ENCODE assay signal across 22 mouse cellular contexts in genomic region chr1:132336921-132337320, GRCm38 (mm10). TPM values are rescaled to one million over a fixed set of nuclear protein-coding genes. Genes with fewer than 3 reads are reported as not detected.
DNase-seq lines count a peak whose midpoint lies in the region; ATAC-seq and TF ChIP-seq lines count a peak whose summit lies in the region.
"Had no signal": no experiment of that assay in that cellular context is flagged by ENCODE, and none has a peak within 500 bp of the region (broad histone marks: within the 10 kb centered on the region; RNA-seq: fewer than 3 reads in every experiment).

No protein-coding gene starts in this region.

- no peaks in the 10 kb centered on the region for H3K9me3 ChIP-seq in forebrain, embryonic 11.5 days (ENCODE audit: control insufficient read depth, low read length)
- H3K9me3 ChIP-seq in forebrain, postnatal 0 days (ENCODE audit: low read length) = no peaks in the 10 kb centered on the region
- H3K9me3 ChIP-seq in liver, postnatal 0 days (ENCODE audit: low read length) = no peaks in the 10 kb centered on the region
- H3K9me3 ChIP-seq: hindbrain, embryonic 15.5 days had no signal

- no peaks in the 10 kb centered on the region for H3K27me3 ChIP-seq in forebrain, embryonic 11.5 days (ENCODE audit: control insufficient read depth, insufficient read depth, low read length)
- no peaks in the 10 kb centered on the region for H3K27me3 ChIP-seq in forebrain, postnatal 0 days (ENCODE audit: insufficient read depth, low read length)
- no peaks in the 10 kb centered on the region for H3K27me3 ChIP-seq in liver, adult 2 months (ENCODE audit: control insufficient read depth, insufficient read depth, low read length)
- no peaks in the 10 kb centered on the region for H3K27me3 ChIP-seq in liver, postnatal 0 days (ENCODE audit: insufficient read depth, low read length)
- H3K27me3 ChIP-seq: CH12.LX; hindbrain, embryonic 15.5 days had no signal

- H3K9ac ChIP-seq in forebrain, embryonic 11.5 days (ENCODE audit: low read length) = 0 out of 2 replicates have a peak overlapping the region, but pooled peaks have one; percentile 12
- H3K9ac ChIP-seq in forebrain, postnatal 0 days = no peak overlapping the region
- no peak overlapping the region for H3K9ac ChIP-seq in liver, adult 2 months (ENCODE audit: low read depth, low read length)
- no peak overlapping the region for H3K9ac ChIP-seq in liver, postnatal 0 days (replicated peaks)
- H3K9ac ChIP-seq: hindbrain, embryonic 15.5 days had no signal

- TF ChIP-seq EP300 in liver, postnatal 0 days (IDR thresholded peaks at IDR 0.05; ENCODE audit: low read depth) = no peak

- TF ChIP-seq POLR2A in liver, adult 2 months (IDR thresholded peaks at IDR 0.05; ENCODE audit: extremely low read depth, insufficient read depth, low read length) = no peak

- 66% methylated on average over 6 of the region's 6 CpGs for WGBS in forebrain, embryonic 11.5 days
- WGBS in forebrain, postnatal 0 days = 59% methylated on average over 6 of the region's 6 CpGs
- 70% methylated on average over 6 of the region's 6 CpGs for WGBS in liver, adult 2 months
- 35% methylated on average over 6 of the region's 6 CpGs for WGBS in liver, postnatal 0 days (ENCODE audit: insufficient replicate concordance)

- no peak overlapping the region for H3K4me2 ChIP-seq in forebrain, embryonic 11.5 days (ENCODE audit: low read depth, low read length, severe bottlenecking)
- H3K4me2 ChIP-seq in forebrain, postnatal 0 days (ENCODE audit: low read depth) = no peak overlapping the region
- no peak overlapping the region for H3K4me2 ChIP-seq in liver, postnatal 0 days (ENCODE audit: low read depth, low read length)
- H3K4me2 ChIP-seq: hindbrain, embryonic 15.5 days had no signal

- H3K36me3 ChIP-seq in forebrain, embryonic 11.5 days (ENCODE audit: control insufficient read depth, insufficient read depth, low read length) = no peaks in the 10 kb centered on the region; the same call in 1 of the 2 replicates
- 0 out of 2 replicates have a peak, but pooled peaks cover 2% of the 10 kb centered on the region for H3K36me3 ChIP-seq in forebrain, postnatal 0 days (ENCODE audit: insufficient read depth)
- H3K36me3 ChIP-seq in liver, adult 2 months (ENCODE audit: control insufficient read depth, insufficient read depth, low read length) = peaks cover 5% of the 10 kb centered on the region; the same call in 1 of the 2 replicates
- H3K36me3 ChIP-seq in liver, postnatal 0 days (replicated peaks; ENCODE audit: insufficient read depth, low read length) = peaks cover 6% of the 10 kb centered on the region; the same call in 1 of the 2 replicates
- H3K36me3 ChIP-seq: hindbrain, embryonic 15.5 days had no signal

- no peak overlapping the region for H3K27ac ChIP-seq in forebrain, embryonic 11.5 days (ENCODE audit: low read depth, low read length)
- no peak overlapping the region for H3K27ac ChIP-seq in forebrain, postnatal 0 days (ENCODE audit: low read depth, low read length)
- peak overlapping the region; percentile 2; the same call in 1 of the 2 replicates for H3K27ac ChIP-seq in liver, adult 2 months (replicated peaks; ENCODE audit: insufficient read depth, low read depth, low read length)
- no peak overlapping the region for H3K27ac ChIP-seq in liver, postnatal 0 days (ENCODE audit: low read depth)
- H3K27ac ChIP-seq: hindbrain, embryonic 15.5 days had no signal

- H3K4me1 ChIP-seq in forebrain, embryonic 11.5 days (replicated peaks; ENCODE audit: control insufficient read depth, insufficient read depth, low read length) = peaks cover 46% of the 10 kb centered on the region
- H3K4me1 ChIP-seq in forebrain, postnatal 0 days (ENCODE audit: insufficient read depth) = no peaks in the 10 kb centered on the region
- peaks cover 53% of the 10 kb centered on the region for H3K4me1 ChIP-seq in liver, adult 2 months (ENCODE audit: control insufficient read depth, insufficient read depth, low read length)
- peaks cover 53% of the 10 kb centered on the region for H3K4me1 ChIP-seq in liver, postnatal 0 days (ENCODE audit: insufficient read depth)

- intact Hi-C loops in left cerebral cortex, postnatal 36 days (cut with DNase I) = no loop called here

- ATAC-seq in forebrain, embryonic 11.5 days (replicated peaks; ENCODE audit: low FRiP score) = no peak
- ATAC-seq in forebrain, postnatal 0 days = no peak
- ATAC-seq in liver, postnatal 0 days = no peak
- 0 out of 4 replicates have a peak, but pooled peaks have one; percentile 10 to 19 for ATAC-seq in hematopoietic stem cell, adult 5-6 weeks (replicated peaks in 1 of 2; ENCODE audit: insufficient read depth in 1 of 2, low FRiP score in 2 of 2, low TSS enrichment in 1 of 2, low read depth in 1 of 2, poor library complexity in 2 of 2, severe bottlenecking in 2 of 2)
- ATAC-seq: forebrain, embryonic 16.5 days; intestine, postnatal 0 days had no signal

- no peaks in the 10 kb centered on the region for H3K79me2 ChIP-seq in liver, adult 2 months (ENCODE audit: control insufficient read depth, insufficient read depth, low read length)

- no peak overlapping the region for H3K4me3 ChIP-seq in forebrain, embryonic 11.5 days (ENCODE audit: low read depth, low read length)
- H3K4me3 ChIP-seq in forebrain, postnatal 0 days (ENCODE audit: low read depth, low read length) = no peak overlapping the region
- no peak overlapping the region for H3K4me3 ChIP-seq in liver, adult 2 months (ENCODE audit: insufficient read depth, low read depth, low read length)
- H3K4me3 ChIP-seq in liver, postnatal 0 days (ENCODE audit: low read depth, low read length) = no peak overlapping the region
- H3K4me3 ChIP-seq: hindbrain, embryonic 15.5 days had no signal

- DNase-seq in forebrain, embryonic 11.5 days (ENCODE audit: low spot score) = no peak
- DNase-seq in forebrain, postnatal 0 days = no peak
- DNase-seq in liver, adult 2 months (ENCODE audit: extremely low read depth, low read depth, low spot score) = no peak
- DNase-seq in liver, postnatal 0 days = no peak
- peak; percentile 53 to 62 for DNase-seq in spleen, postnatal 36 days (ENCODE audit: low spot score in 2 of 2)
- no peak for DNase-seq in spleen, postnatal 4 days (ENCODE audit: low spot score in 2 of 2)
- DNase-seq in left cerebral cortex, postnatal 36 days (ENCODE audit: low spot score in 2 of 2) = no peak
- DNase-seq: adrenal gland, adult 2 months; cerebellum, postnatal 10 days; heart, adult 11 months; heart, postnatal 10 days; kidney, postnatal 25 days; layer of hippocampus, adult 9-11 months; right cerebral cortex, postnatal 25 days had no signal

- no peak for TF ChIP-seq CTCF in forebrain, postnatal 0 days (IDR thresholded peaks at IDR 0.05; ENCODE audit: low read depth)
- TF ChIP-seq CTCF in liver, adult 2 months (IDR thresholded peaks at IDR 0.05; ENCODE audit: low read depth, low read length) = no peak
- no peak for TF ChIP-seq CTCF in liver, postnatal 0 days (IDR thresholded peaks at IDR 0.05; ENCODE audit: low read depth)

RNA-seq across cellular contexts. Expression of gene Nuak2, which starts 21.0 kb away (rescaled TPM):
- 57.7 and 63.4 TPM in 2 replicates for polyA plus RNA-seq in forebrain, embryonic 11.5 days (2014; fragmentation: Nextera tagmentation; extraction: Ambion mirVana)
- 4.4 and 4.5 TPM in 2 replicates for total RNA-seq in forebrain, postnatal 0 days (2014; rRNA removed)
- polyA plus RNA-seq in forebrain, postnatal 0 days (2015; fragmentation: Nextera tagmentation; extraction: Ambion mirVana) = 4.3 and 6.8 TPM in 2 replicates
- 3.8 and 4.8 TPM in 2 replicates for total RNA-seq in liver, adult 2 months (2014; rRNA removed)
- polyA plus RNA-seq in liver, adult 2 months (2012; rRNA removed) = 6.4 and 8.0 TPM in 2 replicates
- 6.0 and 6.8 TPM in 2 replicates for polyA plus RNA-seq in liver, postnatal 0 days (2015; fragmentation: Nextera tagmentation; extraction: Ambion mirVana)
- total RNA-seq in hematopoietic stem cell, adult 5-6 weeks (2017) = 7.3 and 11.1 TPM in 2 replicates
- total RNA-seq in left cerebral cortex, postnatal 36 days (2021) = 1 to 10 TPM in 1 of 2 experiments, under 1 TPM in 1; 0.62 to 1.6 TPM

RNA-seq across cellular contexts. Expression of gene Klhdc8a, which starts 38.5 kb away (rescaled TPM):
- 0.99 and 1.1 TPM in 2 replicates for polyA plus RNA-seq in forebrain, embryonic 11.5 days (2014; fragmentation: Nextera tagmentation; extraction: Ambion mirVana)
- total RNA-seq in forebrain, postnatal 0 days (2014; rRNA removed) = 10.3 and 11.2 TPM in 2 replicates
- polyA plus RNA-seq in forebrain, postnatal 0 days (2015; fragmentation: Nextera tagmentation; extraction: Ambion mirVana) = 4.5 and 6.3 TPM in 2 replicates
- total RNA-seq in liver, adult 2 months (2014; rRNA removed) = 0.18 and 0.81 TPM in 2 replicates
- 1.2 and 1.4 TPM in 2 replicates for polyA plus RNA-seq in liver, adult 2 months (2012; rRNA removed)
- 0.32 and 0.40 TPM in 2 replicates for polyA plus RNA-seq in liver, postnatal 0 days (2015; fragmentation: Nextera tagmentation; extraction: Ambion mirVana)
- total RNA-seq in hematopoietic stem cell, adult 5-6 weeks (2017) = not detected in 2 replicates
- total RNA-seq in left cerebral cortex, postnatal 36 days (2021) = 10 to 100 TPM; 11.0 to 13.6 TPM
- total RNA-seq: CH12.LX; megakaryocyte progenitor cell, adult 5-6 weeks; monocyte, adult 5-6 weeks had no signal
- polyA plus RNA-seq: stomach, embryonic 14.5 days had no signal

RNA-seq across cellular contexts. Expression of gene Tmcc2, which starts 54.2 kb away (rescaled TPM):
- 13.3 and 16.1 TPM in 2 replicates for polyA plus RNA-seq in forebrain, embryonic 11.5 days (2014; fragmentation: Nextera tagmentation; extraction: Ambion mirVana)
- total RNA-seq in forebrain, postnatal 0 days (2014; rRNA removed) = 104 TPM in 2 replicates
- polyA plus RNA-seq in forebrain, postnatal 0 days (2015; fragmentation: Nextera tagmentation; extraction: Ambion mirVana) = 37.4 and 41.9 TPM in 2 replicates
- 1.6 and 1.9 TPM in 2 replicates for total RNA-seq in liver, adult 2 months (2014; rRNA removed)
- polyA plus RNA-seq in liver, adult 2 months (2012; rRNA removed) = 2.2 and 2.5 TPM in 2 replicates
- 154 TPM in 2 replicates for polyA plus RNA-seq in liver, postnatal 0 days (2015; fragmentation: Nextera tagmentation; extraction: Ambion mirVana)
- 9.4 and 10.1 TPM in 2 replicates for total RNA-seq in hematopoietic stem cell, adult 5-6 weeks (2017)
- 100 to 1,000 TPM; 171 to 173 TPM for total RNA-seq in left cerebral cortex, postnatal 36 days (2021)

Comparison
In these comparisons a context has a peak if more than half of its experiments do, and no peak if none do; other contexts are left out.
1. DNase-seq: peak in spleen, postnatal 36 days (2 of 2); none in forebrain, embryonic 11.5 days (single experiment), forebrain, postnatal 0 days (single experiment), liver, adult 2 months (single experiment), liver, postnatal 0 days (single experiment), spleen, postnatal 4 days (0 of 2) and left cerebral cortex, postnatal 36 days (0 of 2).
2. ATAC-seq: peak in hematopoietic stem cell, adult 5-6 weeks (2 of 2); none in forebrain, embryonic 11.5 days (single experiment), forebrain, postnatal 0 days (single experiment) and liver, postnatal 0 days (single experiment).